Mouse (Mus musculus): ENCODE measurements around the gene Gprc5c. TPM values are rescaled to one million over a fixed set of nuclear protein-coding genes. Genes with fewer than 3 reads are reported as not detected.

The Gprc5c gene
- polyA plus RNA-seq, 1 experiment from 2014 or later, result 29.7 TPM

DNA sequence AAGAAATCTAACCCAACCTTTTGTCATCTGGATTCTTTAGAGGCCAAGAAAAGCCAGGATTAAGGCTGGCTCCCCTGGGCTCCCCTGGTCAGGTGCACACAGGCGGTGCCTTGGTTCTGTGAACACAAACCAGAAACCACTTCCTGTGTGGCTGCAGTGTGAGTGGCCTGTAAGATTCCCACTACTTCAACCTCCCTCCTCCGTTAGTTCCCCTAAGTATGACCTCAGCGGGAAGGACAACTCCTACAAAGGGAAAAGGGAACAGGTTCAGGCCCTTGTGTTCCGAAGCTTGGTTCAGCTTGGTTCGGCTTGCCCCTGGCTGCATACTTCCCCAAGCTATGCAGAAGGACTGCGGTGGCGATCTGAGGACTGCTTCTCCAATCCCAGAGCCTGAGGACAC lies 32.8 kb upstream of the Gprc5c start:
- Histone ChIP-seq H3K4me1 (peaks cover 17% of the 10 kb centered on the region), H3K4me2 (replicated peaks) (no peak overlapping the region), H3K27me3 (no peaks in the 10 kb centered on the region; the same call in 1 of the 2 replicates), H3K36me3 (no peaks in the 10 kb centered on the region), H3K9me3 (replicated peaks) (no peaks in the 10 kb centered on the region), H3K9ac (no peak overlapping the region), H3K4me3 (no peak overlapping the region), H3K27ac (no peak overlapping the region)
- ATAC-seq (ENCODE audit: low FRiP score), result no peak
- WGBS, result 93% methylated on average over 7 of the region's 7 CpGs

DNA sequence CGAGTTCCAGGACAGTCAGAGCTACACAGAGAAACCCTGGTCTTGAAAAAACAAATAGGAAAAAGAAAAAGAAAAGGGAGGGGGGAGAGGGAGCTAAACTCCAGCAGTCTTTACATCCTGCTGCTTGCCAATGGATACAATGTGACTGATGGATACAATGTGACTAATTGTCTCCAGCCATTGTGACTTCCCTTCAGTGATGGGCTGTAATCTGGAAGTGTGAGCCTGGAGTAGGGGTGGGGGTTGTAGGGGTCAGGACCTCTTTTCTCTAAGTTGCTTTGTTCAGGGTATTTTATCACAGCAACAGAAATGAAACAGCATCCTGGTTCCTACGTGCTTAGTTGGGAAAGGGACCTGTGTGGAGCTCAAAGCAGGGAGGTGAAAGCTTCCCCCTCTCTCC lies 31.8 kb upstream of the Gprc5c start:
- Histone ChIP-seq H3K4me3 (no peak overlapping the region), H3K27ac (no peak overlapping the region), H3K9me3 (replicated peaks) (no peaks in the 10 kb centered on the region), H3K4me1 (peaks cover 26% of the 10 kb centered on the region), H3K36me3 (no peaks in the 10 kb centered on the region), H3K27me3 (no peaks in the 10 kb centered on the region; the same call in 1 of the 2 replicates), H3K4me2 (replicated peaks) (no peak overlapping the region), H3K9ac (no peak overlapping the region)
- 11% methylated on average over 2 of the region's 2 CpGs for whole genome bisulfite sequencing
- no peak for ATAC-seq (ENCODE audit: low FRiP score)

DNA sequence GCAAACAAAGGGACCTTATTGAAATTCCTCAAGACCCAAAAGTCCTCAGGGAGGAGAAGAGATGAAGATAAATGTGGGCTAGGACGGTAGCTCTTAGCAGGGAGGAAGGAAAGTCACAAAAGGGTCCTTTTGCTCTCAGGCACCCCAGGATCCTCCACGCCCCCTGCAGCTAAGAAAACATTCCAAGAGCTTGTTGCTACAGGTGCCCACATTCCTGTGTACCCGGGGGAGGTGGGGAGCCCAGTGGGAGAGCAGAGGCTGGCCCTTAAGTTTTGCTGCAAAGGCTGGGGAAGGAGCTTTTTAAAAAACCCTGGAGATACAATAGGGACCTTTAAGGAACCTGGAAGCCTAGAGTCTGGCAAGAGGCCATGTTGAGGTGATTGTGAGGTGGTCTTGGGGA lies 30.5 kb upstream of the Gprc5c start:
- 29% methylated on average over 3 of the region's 3 CpGs for WGBS
- Histone ChIP-seq H3K4me1 (peaks cover 26% of the 10 kb centered on the region), H3K27me3 (no peaks in the 10 kb centered on the region; the same call in 1 of the 2 replicates), H3K9ac (no peak overlapping the region), H3K27ac (no peak overlapping the region), H3K4me3 (no peak overlapping the region), H3K36me3 (no peaks in the 10 kb centered on the region), H3K4me2 (replicated peaks) (no peak overlapping the region), H3K9me3 (replicated peaks) (no peaks in the 10 kb centered on the region)
- ATAC-seq (ENCODE audit: low FRiP score), result no peak

- no peak for ATAC-seq (ENCODE audit: low FRiP score)
- no peak overlapping the region for H3K4me2 ChIP-seq (replicated peaks)
- no peak overlapping the region for H3K27ac ChIP-seq
- no peaks in the 10 kb centered on the region for H3K36me3 ChIP-seq
- H3K4me3 ChIP-seq, result no peak overlapping the region
- no peaks in the 10 kb centered on the region for H3K9me3 ChIP-seq (replicated peaks)
- no peaks in the 10 kb centered on the region; the same call in 1 of the 2 replicates for H3K27me3 ChIP-seq
- peaks cover 26% of the 10 kb centered on the region for H3K4me1 ChIP-seq
- no peak overlapping the region for H3K9ac ChIP-seq
- WGBS, result 55% methylated on average over 1 of the region's 1 CpGs
Observed at GRCm38 (mm10) chr11:114821325-114821724, 29.6 kb upstream of the Gprc5c start.

- Histone ChIP-seq H3K27ac (peak overlapping the region; percentile 73), H3K9me3 (replicated peaks) (no peaks in the 10 kb centered on the region), H3K4me1 (peaks cover 26% of the 10 kb centered on the region), H3K4me2 (replicated peaks) (no peak overlapping the region), H3K36me3 (no peaks in the 10 kb centered on the region), H3K27me3 (no peaks in the 10 kb centered on the region; the same call in 1 of the 2 replicates), H3K4me3 (no peak overlapping the region), H3K9ac (peak overlapping the region; percentile 32)
- WGBS, result 44% methylated on average over 12 of the region's 12 CpGs
- ATAC-seq (ENCODE audit: low FRiP score), result no peak
Observed at GRCm38 (mm10) chr11:114822727-114823126, 28.2 kb upstream of the Gprc5c start.

DNA sequence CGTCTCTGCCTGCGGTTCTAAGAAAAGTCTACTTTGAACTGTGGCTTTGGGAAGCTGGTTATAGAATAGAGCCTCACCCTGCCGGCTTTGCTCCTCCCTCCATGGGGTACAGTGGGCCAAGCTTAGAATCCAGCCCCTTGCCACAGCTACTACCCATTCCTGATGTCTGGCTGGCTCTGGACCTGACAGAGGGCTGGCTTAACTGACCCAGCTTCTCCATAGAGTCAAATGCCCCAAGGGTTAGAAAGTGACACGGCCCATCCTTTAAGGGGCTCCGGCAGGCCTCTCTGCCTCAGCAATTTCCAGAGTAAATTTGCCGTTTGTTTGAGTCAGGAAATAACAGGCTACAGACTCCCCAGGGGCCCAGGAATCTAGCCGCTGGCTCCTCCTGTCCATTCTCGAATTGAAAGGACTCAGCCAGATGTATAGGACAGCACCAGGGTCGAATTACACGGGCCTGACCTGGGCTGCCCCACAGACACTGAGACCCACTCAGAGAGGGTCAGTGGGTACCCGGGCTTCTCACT lies 27.7 kb upstream of the Gprc5c start:
- Histone ChIP-seq H3K4me3 (no peak overlapping the region), H3K36me3 (no peaks in the 10 kb centered on the region), H3K27ac (peak overlapping the region; percentile 73), H3K4me2 (replicated peaks) (no peak overlapping the region), H3K9me3 (replicated peaks) (no peaks in the 10 kb centered on the region), H3K27me3 (no peaks in the 10 kb centered on the region; the same call in 1 of the 2 replicates), H3K9ac (peak overlapping the region; percentile 32; the same call in 1 of the 2 replicates), H3K4me1 (peaks cover 26% of the 10 kb centered on the region)
- WGBS, result 1% methylated on average over 11 of the region's 11 CpGs
- 0 out of 2 replicates have a peak, but pooled peaks have one; percentile 46 for ATAC-seq (ENCODE audit: low FRiP score)

- Histone ChIP-seq H3K4me3 (no peak overlapping the region), H3K27me3 (no peaks in the 10 kb centered on the region; the same call in 1 of the 2 replicates), H3K27ac (no peak overlapping the region), H3K4me1 (peaks cover 36% of the 10 kb centered on the region), H3K4me2 (replicated peaks) (no peak overlapping the region), H3K9ac (no peak overlapping the region), H3K36me3 (no peaks in the 10 kb centered on the region), H3K9me3 (replicated peaks) (no peaks in the 10 kb centered on the region)
- ATAC-seq (ENCODE audit: low FRiP score), result no peak
- WGBS, result 52% methylated on average over 5 of the region's 5 CpGs
Observed at GRCm38 (mm10) chr11:114826686-114827085, 24.3 kb upstream of the Gprc5c start.

GRCm38 (mm10) chr11:114829499-114830432 lies 21.2 kb upstream of the Gprc5c start:
- no peaks in the 10 kb centered on the region for H3K27me3 ChIP-seq
- H3K9ac ChIP-seq, result peak overlapping the region; percentile 50
- WGBS, result 10% methylated on average over 24 of the region's 24 CpGs
- peak overlapping the region; percentile 70 for H3K27ac ChIP-seq
- ATAC-seq (ENCODE audit: low FRiP score), result peak; percentile 52; the same call in 1 of the 2 replicates
- H3K4me3 ChIP-seq, result peak overlapping the region; percentile 20
- peaks cover 18% of the 10 kb centered on the region for H3K4me1 ChIP-seq
- H3K4me2 ChIP-seq (replicated peaks), result peak overlapping the region; percentile 55
- no peaks in the 10 kb centered on the region for H3K36me3 ChIP-seq
- H3K9me3 ChIP-seq (replicated peaks), result no peaks in the 10 kb centered on the region

DNA sequence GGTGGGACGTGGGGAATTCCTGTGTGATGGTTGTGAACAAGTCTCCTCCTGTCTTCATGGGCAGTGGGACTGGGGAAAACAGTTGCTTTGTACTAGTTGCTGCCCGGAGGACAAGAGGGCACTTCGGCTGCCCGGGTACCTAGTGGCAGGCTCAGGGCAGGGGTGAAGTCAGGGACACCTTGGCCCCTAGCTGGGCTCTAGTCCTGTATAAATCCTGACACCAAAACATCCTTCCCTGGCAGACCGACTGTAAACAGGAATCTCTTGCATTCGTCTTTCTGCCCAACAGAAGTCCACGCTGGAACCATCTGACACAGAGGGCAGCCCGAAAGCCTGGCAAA lies 20.5 kb upstream of the Gprc5c start:
- Histone ChIP-seq H3K4me1 (peaks cover 18% of the 10 kb centered on the region), H3K36me3 (no peaks in the 10 kb centered on the region), H3K27ac (peak overlapping the region; percentile 70), H3K4me3 (peak overlapping the region; percentile 20; the same call in 1 of the 2 replicates), H3K4me2 (replicated peaks) (peak overlapping the region; percentile 55), H3K9ac (peak overlapping the region; percentile 50), H3K27me3 (no peaks in the 10 kb centered on the region), H3K9me3 (replicated peaks) (no peaks in the 10 kb centered on the region)
- no peak for ATAC-seq (ENCODE audit: low FRiP score)
- 13% methylated on average over 8 of the region's 8 CpGs for WGBS

DNA sequence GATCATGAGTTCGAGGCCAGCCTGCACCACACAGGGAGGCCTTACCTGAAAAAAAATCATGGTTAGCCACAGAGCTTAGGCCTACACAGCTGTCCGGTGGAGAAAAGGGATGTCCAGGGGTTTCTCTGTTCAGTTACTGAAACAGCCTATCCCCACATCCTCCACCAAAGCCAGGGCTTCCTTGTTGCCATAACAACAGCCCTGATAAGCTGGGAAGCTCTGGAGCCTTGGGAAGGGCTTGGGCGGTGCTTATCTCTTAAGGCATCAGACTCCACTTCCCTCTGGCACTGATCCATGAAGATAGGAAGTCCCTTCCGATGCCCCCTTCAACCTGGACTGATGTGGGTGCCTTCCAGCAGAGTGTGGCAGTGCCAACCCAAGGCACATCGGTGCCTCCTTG lies 17.8 kb upstream of the Gprc5c start:
- Histone ChIP-seq H3K9me3 (replicated peaks) (no peaks in the 10 kb centered on the region), H3K27me3 (no peaks in the 10 kb centered on the region), H3K4me2 (replicated peaks) (no peak overlapping the region), H3K36me3 (no peaks in the 10 kb centered on the region), H3K27ac (no peak overlapping the region), H3K9ac (no peak overlapping the region), H3K4me1 (peaks cover 18% of the 10 kb centered on the region), H3K4me3 (no peak overlapping the region)
- ATAC-seq (ENCODE audit: low FRiP score), result no peak
- WGBS, result 69% methylated on average over 5 of the region's 5 CpGs

- no peak overlapping the region for H3K4me3 ChIP-seq
- no peak overlapping the region for H3K4me2 ChIP-seq (replicated peaks)
- 0 out of 2 replicates have a peak, but pooled peaks cover 5% of the 10 kb centered on the region for H3K9me3 ChIP-seq (replicated peaks)
- ATAC-seq (ENCODE audit: low FRiP score), result peak; percentile 78
- WGBS, result 11% methylated on average over 8 of the region's 8 CpGs
- H3K9ac ChIP-seq, result no peak overlapping the region
- peak overlapping the region; percentile 25; the same call in 1 of the 2 replicates for H3K27ac ChIP-seq
- H3K36me3 ChIP-seq, result no peaks in the 10 kb centered on the region
- peaks cover 9% of the 10 kb centered on the region for H3K27me3 ChIP-seq
- peaks cover 10% of the 10 kb centered on the region for H3K4me1 ChIP-seq
Observed at GRCm38 (mm10) chr11:114843818-114844463, 7.0 kb upstream of the Gprc5c start.
